Mouse (Mus musculus) urinary bladder, postnatal 25 days (tissue): ENCODE measurements at regions not wholly inside any gene's neighbourhood (a gene's known extent, or its start where the extent isn't known, plus 50 kb on each side); places are given as distances from the start of the nearest gene placed in this dataset.
"Not testable (repeated sequence)": the region's sequence is repeated elsewhere in the genome, so short reads cannot be mapped to it uniquely, and the experiment has no call there.

Experiments used
- DNase-seq: peaks from one replicate; pipeline ENCODE4 v3.0.0; 2022; ENCODE audit warnings: low spot score

DNA sequence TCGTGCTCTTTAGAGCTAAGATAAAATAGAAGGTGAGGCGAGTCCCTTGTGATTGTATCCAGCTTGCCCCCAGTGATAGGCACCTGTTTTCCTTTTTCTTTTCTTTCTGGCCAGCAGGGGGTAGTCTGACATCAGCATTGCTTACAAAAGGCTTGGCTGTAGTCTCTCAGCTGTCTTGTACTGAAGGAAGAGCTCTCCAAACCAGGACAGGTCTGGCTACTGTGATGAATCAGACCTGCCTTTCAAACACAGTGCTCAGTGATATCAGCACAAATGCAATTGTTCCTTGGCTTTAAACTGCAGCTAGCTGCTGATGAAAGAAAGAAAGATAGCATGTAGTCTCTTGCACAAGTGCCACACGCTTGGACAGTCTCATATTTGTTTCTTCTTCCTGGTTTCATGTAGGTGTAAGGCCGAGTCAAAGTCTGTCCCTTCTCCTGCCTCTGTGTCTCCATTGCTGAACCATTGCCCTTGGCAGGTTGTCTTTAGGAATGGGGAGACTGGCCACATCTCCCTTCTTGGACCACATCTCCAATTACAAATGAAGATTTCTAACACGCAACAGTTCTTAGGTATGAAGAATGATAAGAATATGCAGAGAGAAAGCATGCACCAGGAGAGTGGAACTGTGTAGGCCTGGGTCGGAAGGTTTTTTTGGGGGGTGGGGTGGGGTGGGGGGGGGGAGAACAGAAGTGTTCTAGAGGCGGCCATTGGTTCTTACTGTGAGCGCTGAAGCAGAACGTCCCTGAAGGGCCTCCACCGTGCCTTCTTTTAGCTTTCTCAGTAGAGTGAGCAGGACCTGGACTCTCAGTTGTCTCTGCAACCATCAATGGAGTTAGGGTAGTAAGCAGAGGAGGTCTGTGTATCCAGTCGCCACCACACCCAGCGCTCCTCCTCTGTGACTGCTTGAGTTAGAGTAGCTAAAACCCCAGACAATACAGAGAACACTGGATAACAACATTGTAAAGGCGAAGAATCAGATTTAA, 200.9 kb downstream of the Faxc start:
- peak; percentile 5 for DNase-seq

DNA sequence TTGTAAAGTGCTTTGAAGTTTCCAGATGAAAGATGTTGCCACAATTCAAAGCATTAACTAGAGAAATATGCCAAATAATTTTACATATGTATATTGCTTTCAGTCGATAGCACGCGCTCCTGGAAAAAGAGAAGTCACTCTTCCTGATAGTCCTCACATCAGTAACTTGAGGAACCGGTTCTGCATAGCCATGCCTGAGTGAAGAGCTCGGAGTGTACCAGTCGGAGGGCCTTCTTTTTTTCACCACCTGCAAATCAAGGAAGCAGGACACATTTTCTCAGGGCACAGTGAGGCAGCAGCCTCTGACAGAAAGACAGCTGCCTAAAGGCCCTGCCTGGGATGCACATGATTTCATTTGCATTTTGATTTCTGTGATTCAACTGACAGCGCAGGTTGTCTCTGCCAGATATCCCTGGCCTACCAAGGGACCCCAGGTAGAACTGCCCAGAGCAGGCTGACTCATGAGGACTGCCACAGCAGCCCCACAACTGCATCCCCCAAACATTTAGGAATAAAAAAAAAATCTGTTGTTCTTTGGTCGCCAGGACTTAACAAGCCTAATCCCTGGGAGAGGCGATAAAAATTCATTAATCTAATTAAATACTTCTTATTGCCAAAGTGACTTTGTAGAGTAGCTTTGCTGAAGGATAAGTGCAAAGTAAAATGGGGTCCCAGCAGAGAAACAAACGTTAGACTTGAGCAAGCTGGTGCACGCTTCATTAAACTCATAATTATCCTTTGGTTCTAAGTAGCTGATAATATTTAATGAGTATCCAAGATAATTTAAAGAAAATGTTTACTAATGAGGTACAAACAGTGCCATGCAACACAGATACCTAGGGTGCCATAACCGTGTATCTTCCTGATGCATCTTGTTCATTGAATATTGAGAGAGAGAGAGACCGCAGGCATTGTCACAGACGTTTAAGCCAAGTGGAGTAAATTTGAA, 202.7 kb downstream of the Faxc start:
- no peak for DNase-seq

DNA sequence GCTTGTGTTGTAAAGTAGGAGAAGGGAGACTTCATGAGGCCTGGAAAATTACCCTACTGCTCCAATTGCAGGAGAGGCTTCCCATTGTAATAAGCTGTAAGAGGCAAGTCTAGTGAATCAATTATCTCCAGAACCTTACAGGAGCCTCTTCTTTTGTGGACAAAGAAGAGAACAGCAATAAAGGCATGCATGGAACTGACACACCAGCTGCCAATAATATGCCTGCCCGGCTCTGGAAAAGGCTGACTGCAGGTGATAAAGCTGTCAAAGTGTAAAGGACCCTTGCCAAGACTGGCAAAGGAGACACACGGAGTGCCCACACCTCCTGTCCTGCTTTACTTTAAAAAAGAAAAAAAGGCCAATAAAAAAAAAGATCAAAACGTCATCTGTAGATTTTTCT, 209.0 kb downstream of the Faxc start:
- DNase-seq: no peak

DNA sequence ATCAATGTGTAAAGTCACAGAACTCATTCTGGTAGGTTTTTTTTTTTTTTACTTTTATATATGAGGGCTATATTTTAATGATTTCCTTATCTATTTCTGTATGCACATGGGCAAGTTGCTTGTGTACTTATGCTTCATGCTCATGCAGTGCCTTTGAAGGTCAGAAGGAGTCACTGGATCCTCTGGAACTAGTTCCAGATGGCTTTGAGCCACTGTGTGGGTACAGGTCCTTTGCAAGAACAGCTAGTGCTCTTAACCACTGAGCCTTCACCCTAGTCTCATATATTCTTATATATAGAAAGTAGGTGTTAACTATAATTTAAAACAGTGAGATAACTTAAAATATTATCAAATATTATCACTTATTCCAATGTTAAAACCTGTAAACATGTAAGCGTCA, 212.4 kb downstream of the Faxc start:
- no peak for DNase-seq

- not testable (repeated sequence) for DNase-seq
Measured at GRCm38 (mm10) chr4:22144834-22145233, 212.5 kb upstream of the Fbxl4 start.

GRCm38 (mm10) chr4:22146648-22147409, 210.5 kb upstream of the Fbxl4 start:
- no peak for DNase-seq

GRCm38 (mm10) chr4:22151899-22152493, 205.3 kb upstream of the Fbxl4 start:
- DNase-seq: no peak

DNA sequence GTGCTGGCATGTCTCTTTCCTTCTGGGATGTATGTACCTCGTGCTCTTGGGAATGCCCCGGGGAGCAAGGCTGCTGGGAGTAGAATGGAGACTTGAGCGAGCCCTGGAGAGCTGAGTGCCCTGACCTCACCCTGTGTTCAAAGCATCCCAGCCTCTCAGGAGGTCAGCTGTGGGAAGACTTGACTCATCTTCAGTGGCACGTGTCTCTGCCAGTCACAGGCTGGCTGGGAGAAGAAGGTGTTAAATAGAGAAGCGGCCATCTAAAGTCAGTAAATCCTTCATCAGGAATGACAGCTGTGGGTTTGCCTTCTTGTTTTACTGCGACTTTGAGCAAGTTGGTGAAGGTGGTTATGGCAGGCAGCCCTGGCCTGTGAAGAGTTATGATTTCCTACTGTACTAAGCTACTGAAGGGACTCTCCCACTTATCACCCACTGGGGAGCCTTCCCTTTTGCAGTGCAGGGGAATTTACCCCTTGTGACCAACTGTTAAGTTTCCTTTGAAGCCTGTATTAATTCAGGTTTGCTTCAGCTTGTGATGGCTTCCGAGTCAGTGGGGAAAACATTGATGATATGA, 204.3 kb upstream of the Fbxl4 start:
- DNase-seq: no peak

- DNase-seq: no peak
Measured at GRCm38 (mm10) chr4:22153620-22154019, 203.7 kb upstream of the Fbxl4 start.

DNA sequence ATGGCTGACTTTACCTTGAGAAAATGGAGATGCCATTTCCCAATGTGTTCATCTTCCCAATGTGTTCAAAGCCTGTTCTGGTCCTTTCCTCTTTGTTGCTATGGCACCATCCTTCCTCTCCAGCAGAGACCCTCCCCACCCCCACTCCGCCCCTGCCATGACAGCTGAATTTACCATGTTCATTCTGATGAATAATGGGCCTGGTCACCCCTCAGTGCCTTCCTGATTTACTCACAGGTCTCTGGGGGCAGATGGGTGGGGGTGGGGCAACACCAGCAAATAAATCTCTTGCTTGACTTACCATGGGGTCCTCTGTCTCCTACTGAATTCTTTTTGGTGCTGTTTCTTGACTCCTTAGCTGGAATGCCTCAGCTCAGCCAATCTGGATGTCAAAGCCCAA, 170.9 kb upstream of the Fbxl4 start:
- DNase-seq: no peak

DNA sequence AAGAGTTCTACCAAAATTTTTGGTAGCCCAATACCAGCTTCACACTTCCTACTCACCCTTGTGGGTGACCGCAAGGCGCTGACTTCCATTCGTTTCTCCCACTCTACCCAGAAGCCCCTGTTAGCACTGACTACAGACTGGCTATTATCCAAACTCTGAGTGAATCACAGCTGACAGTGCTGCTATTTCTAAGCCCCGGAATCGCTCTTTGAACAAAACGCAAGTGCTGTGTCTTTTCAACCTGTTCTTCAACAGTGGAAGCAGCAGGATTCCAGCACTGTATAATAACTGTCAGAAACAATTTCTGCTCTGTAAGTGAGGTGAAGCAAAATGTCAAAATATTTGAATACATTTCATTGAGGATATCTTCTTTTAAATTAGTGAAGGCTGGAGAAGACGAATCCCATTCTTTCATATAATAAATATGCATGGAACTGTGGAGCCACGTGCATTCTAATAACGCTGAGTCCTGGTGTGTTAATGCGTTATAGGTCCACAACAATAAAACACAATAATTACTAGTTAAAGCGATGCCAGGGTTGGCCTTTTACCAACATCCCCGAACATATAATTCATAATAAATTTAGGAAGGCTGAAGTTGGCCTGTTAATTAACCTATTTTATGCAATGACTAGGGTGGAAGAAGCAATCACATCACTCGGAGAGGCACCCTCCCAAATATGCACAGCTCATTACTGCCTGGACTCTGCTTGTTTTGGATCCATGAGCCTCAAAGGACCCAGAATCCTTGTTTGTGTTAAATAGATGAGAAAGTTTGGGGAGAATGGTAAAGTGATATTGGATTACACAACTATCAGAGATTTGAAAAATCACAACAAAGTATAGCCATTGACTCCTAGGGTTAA, 169.0 kb upstream of the Fbxl4 start:
- DNase-seq: no peak

- DNase-seq: no peak
Measured at GRCm38 (mm10) chr4:22196501-22196900, 160.8 kb upstream of the Fbxl4 start.

GRCm38 (mm10) chr4:22208531-22208930, 148.8 kb upstream of the Fbxl4 start:
- no peak for DNase-seq

DNA sequence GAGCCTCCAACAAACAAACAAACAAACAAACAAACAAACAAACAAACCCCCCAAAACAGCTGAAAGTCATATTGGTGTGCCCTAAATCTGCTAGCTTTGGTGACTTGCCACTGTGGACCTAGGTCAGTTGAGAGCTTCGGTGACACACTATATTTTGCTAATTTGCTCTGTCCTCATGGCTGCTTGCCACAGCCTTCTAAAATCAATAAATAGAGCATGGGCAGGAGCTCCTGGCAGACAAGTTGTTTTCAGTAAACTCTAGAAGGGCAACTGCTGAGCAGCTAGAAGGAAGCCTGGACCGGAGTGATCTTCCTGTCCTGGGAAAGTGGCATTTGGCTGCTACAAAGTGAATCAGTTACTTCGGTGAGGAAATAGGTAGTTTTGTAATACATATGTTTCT, 119.7 kb upstream of the Fbxl4 start:
- no peak for DNase-seq

GRCm38 (mm10) chr4:22250276-22250675, 107.1 kb upstream of the Fbxl4 start:
- not testable (repeated sequence) for DNase-seq

GRCm38 (mm10) chr4:22263903-22264302, 93.4 kb upstream of the Fbxl4 start:
- no peak for DNase-seq

GRCm38 (mm10) chr4:22269064-22269463, 88.3 kb upstream of the Fbxl4 start:
- no peak for DNase-seq

GRCm38 (mm10) chr4:22274178-22274577, 83.2 kb upstream of the Fbxl4 start:
- DNase-seq: no peak

DNA sequence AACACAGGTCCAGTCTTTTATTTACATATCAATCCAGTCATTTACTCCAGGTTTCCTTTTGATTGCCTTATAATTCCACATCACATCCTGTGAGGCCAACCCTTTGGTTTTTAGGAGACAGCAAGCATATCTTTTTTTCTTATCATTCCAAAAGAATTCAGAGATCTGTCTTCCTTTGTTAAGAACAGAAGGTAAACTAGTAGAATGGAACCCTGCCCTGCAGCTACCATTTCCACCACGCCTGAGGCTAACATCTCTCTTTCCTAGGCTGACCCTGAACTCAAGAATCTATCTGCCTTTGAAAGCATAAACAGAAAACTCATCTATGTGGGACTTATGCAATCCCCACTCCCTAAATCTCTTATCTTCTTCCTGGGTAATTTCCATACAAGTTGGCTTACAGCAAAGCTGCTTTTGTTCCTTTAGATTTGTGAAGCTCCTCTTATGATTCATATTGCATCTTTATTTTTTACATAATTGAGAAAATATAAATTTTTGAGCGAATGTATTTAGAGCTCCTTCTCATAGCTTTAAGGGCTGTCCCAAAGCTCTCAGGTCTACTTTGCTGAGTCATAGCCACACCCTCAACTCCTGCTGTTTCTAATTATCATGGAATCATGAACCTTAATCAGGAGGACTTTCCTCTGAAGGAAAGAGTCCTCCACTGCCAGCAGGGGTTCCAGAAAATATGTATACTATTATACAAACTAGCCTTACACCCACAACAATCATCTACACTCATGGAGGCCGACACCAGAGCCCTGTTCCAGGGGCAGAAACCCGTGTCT, 74.6 kb upstream of the Fbxl4 start:
- no peak for DNase-seq
